Mouse (Mus musculus): Measurements from ENCODE around the gene Gab2.

Gene Gab2

DNA sequence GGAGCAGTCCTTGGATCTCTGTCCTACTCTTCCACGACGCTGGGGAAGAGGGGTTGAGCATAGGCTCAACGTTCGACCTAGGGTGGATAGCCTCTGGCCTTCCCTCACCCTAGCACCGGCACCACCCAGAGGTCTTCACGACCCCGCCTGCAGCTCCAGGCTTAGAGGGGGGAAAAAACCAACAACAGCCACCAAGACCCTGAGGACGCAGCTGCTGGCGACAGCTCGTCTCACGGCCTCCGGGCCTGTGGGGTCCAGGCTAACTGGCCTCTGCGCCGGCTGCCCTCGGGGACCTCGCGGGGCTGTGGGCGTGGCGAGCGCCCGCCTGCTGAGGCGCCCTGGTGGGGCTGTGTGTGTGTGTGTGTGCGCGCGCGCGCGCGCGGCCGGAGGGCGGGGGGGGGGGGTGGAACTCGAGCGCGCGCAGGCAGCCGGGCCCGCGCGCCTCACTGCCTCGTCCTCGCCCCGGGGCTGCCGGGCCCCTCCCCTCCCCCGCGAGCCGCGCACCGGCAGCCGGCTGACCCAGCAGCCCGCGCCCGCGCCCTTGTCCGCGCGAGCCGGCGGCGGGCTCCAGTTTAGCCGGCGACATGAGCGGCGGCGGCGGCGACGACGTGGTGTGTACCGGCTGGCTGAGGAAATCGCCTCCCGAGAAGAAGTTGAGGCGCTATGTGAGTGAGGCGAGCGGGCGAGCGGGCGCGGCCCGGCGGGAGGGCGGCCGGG is at the start of gene Gab2:
Gene Gab2 (plus strand): TSS at position 345 of the 717 bp plus-strand sequence.
- DNase-seq (ENCODE audit: low spot score) = peak; percentile 72

DNA sequence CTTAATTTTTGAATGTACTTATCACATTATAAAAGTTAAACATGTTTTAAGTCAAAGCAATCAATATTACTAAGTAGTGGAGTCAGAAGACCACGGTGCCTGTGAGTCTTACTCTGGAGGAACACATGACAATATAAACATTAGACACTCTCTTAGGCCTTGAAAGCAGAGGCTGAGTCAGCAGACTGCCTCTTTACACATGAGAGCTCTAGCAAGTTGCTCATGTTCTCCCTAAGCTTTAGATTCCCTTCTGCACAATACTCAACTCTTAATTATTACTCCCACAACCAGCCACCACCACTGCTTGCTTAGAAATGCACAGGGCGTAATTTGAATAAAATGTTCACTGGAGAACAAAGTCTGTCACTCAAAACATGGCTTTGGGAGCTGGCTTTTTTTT is 49.0 kb upstream of the Gab2 start:
- no peak for DNase-seq (ENCODE audit: low spot score)

DNA sequence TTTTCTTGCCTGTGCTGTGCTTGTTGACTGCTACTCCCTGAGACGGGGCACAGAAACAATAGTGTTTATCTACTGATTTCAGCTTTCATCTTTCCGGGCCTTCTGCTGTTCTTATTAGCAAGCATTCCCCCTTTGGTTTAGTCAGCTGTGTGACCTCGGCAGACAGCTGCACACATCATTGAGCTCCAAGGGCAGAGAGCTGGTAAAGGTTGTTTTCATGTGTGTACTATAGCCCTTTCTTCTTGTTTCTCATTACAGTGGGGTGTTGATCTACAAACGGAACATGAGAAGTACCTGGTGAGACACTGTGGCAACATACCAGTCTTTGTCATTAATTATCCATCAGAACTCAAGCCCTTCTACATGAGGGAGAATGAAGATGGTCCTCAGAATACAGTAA is 41.7 kb upstream of the Gab2 start:
- peak; percentile 16 for DNase-seq (ENCODE audit: low spot score)

DNA sequence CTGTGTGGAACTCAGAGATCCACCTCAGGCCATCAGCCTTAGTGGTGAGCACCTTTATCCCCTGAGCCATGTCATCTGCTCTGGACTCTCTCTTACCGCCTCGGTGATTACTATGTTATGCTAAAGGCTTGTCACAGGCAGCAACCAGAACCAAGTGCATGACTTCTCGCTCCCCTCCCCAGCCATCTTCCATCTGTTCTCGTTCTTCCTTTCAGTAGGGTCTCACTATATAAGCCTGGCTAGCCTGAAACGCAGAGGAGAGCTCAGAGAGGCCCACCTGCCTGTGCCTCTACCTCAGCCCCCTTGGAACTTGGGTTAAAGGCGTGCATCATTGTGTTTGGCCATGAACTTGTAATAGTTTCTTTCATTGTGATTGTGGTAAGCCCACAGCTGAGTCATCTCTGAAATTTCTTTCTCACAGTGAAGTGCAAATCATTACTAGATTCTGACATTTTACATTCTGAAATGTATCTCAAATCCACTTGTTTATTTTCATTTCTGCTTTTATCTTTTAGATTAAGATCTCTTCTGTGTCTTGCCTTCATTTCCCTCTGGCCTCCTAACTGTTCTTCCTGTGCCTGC is 39.4 kb upstream of the Gab2 start:
- DNase-seq (ENCODE audit: low spot score) = no peak

DNA sequence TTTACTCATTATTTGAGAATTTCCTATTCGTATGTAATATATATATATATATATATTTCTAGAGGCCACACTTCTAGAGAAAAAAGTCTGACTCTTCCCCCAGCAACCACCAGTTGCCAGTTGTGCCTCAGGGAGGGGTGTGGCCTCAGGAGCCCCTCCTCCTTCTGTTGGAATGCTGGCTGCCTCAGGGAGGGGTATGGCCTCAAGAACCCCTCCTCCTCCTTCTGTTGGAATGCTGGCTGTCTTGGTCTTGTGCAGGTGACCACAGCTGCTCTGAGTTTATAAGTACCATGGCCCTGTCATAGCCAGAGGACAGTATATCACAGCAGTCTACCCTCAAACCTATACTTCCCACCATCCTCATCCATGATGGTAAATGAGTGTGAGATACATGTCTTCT is 38.4 kb upstream of the Gab2 start:
- peak; percentile 11 for DNase-seq (ENCODE audit: low spot score)

DNA sequence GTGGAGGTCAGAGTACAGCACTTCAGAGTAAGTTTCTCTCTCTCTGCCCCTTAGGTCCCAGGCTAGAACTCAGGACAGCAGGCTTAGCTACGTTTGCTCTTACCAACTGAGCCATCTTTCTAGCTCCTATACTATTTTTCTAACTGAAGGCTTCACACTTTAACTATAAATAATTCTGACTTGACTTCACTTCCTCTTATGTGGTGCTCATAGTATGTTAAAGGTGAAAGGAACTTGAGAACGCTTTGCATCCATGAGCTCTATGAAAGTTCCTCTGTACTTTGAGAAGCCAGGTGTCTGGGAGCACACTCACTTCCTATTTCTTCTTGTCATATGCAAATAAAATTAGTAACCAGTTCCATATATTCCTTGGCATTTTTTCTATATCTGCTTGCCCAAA is 20.4 kb upstream of the Gab2 start:
- DNase-seq (ENCODE audit: low spot score) = no peak

DNA sequence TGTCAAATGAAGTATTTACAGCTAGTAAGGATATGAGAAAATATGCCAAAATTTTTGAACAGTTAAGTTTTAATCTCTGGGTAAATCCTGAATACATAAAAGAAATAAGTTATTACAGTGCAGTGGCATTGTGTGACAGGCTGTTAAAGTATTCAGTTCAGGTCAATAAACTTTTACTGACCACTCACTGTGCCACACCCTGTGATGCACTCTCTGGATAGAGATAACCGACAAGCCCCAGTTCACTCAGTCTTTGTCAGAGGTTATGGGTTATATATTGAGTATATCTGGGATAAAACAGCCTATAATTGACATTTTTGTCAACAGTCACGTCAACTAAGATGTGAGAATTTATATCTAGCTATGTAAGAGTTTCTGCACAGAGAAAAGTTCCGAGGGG is 9.9 kb upstream of the Gab2 start:
- no peak for DNase-seq (ENCODE audit: low spot score)

DNA sequence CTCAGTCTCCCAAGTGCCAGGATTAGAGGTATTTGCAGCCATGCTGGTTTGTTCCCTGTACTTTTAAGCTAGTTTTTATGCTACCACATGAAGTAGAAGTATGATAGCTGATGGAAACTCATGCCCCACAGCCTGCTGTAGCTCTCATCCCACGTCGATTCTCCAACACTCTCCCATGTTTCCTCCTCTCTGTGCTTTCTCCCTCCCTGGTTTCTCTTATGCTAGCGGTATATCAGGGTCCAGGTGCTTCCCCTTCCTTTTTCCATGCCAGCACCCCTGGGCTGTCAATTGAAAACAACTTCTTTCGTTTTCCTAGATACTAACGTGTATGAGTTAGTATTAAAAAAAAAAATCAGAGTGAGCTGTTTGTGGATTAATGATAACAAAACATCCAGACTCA is 9.3 kb upstream of the Gab2 start:
- no peak for DNase-seq (ENCODE audit: low spot score)

DNA sequence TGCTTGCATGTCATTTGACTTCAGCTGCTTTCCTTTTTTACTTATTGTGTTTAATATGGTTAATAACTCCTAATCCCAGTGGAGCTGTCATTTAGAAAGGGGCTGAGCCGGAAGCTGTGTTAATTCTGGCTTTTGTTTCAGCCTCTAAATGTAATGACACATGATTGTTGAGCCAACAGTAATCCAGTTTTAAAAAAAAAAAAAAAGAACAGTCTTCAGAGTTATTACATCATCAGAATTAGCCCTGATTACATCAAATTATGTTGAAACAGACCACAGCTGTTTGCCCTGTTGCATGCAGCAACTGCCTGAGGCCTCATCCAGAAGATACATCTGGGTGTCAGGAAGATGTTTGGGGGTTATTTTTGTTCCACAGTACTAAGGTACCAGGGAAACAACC is 6.4 kb upstream of the Gab2 start:
- no peak for DNase-seq (ENCODE audit: low spot score)

DNA sequence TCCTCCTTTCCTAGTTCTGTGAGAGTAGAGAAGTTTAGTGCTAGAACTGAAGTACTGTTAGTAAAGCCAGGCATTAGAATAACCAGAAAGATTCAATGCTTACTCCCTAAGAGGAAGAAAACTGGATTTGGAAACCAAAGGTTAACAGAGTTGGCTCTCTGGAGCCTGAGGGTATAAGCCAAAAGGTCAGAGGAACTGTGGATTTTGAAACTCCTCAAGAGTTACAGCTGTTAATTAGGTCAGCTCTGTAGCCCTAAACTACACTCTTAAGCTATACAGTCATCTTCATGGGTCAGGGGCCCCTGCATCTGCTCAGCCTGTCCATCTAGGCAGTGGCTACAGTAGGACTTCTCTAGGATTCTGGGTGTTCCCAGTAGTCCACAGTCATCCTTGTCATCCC is 4.4 kb upstream of the Gab2 start:
- DNase-seq (ENCODE audit: low spot score) = no peak

DNA sequence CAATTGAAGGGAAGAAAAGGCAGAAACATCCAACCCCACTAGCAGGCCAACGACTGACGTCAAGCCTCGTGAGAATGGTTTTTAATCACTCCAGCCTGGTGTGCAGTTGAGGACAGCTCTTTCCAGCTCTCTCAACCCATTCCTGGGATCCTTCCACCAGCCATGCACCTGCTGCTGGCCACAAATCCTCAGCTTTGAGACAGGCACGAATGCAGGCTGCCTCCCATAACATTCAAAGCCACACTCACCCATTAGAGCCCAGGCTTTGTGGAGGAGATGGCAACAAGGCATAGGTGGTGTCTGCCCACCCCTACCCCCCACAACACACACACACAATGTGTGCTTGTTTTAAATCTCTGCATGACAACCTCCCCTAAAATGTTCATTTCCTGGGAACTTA is 2.7 kb upstream of the Gab2 start:
- DNase-seq (ENCODE audit: low spot score) = no peak

DNA sequence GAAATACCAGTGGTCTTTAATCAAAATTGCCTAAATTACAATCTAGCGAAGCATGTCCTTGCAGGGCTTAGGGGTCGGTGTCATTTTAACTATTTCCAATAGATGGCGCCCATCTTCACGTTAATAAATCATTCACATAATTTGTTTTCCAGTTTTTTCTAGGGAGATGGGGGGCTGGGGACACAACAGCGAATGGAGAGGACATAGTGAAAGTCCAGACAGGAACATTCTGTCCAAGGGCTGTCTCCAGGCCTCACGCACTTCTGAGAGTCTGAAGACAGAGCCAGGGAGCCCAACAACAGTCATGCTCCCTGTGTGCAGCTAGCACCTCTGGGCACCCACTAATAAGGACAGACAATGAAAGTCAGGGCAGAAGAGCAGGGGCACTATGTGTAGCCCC is 2.2 kb upstream of the Gab2 start:
- DNase-seq (ENCODE audit: low spot score) = peak; percentile 58

DNA sequence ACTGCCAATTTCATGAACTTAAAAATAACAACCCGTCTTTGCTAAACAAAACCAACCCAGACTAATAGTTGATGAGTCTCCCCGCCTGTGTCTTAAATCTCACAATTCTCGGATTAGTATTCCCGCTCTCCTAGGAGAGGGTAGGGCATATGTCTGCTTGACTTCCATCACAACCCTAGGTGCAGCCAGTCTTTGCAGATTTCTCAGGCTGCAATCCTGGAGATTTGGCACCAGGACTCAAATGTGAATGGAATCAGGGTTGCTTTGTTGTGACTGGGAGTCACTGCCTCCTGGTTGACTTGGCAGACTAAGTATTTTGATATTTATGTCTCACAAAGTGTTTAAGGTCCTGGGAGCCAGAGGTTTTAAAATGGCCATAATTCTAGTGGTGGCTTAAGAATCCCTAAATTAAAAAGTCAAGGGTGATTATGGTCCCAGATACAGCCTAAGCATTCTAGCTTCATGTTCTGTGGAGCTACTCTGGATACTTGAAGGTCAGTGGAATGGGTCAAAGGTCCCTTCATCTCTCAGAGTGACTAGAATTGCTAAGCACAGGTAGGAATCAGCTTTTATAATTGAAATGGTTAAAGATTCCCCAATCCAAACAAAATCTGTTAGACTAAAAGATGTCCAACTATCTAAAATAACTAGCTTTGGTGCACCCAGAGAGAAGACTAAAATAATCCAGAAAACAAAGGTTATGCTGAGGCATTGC is 1.6 kb upstream of the Gab2 start:
- no peak for DNase-seq (ENCODE audit: low spot score)

DNA sequence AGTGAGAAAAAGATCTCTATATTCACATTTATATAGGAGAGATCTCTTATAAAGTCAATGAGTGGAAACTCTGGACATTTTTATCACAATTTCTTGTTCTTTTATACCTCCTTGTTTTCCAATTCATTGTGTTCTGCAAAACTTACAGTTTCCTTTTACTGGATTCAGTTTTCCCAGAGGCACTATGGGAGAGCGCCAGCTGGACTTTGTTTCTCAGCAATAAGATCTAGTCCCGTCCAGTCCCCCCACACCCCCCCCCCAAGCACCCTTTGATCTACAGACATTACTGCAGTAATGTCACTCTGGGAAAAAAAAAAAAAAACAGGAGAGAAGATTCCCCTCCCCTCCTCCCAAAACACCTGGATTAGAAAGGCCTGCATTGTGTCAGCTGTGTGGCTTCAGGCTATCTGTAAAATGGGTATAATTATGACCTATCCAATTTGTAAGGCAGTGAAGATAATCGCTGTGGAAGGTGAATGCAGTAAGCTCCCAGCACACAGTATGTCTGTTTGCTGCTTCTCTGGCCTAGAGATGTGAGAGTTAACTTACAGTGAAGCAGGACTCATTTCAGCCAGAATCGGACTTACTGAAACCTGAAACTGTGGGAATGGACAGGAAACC is 655 bp upstream of the Gab2 start:
- DNase-seq (ENCODE audit: low spot score) = no peak

DNA sequence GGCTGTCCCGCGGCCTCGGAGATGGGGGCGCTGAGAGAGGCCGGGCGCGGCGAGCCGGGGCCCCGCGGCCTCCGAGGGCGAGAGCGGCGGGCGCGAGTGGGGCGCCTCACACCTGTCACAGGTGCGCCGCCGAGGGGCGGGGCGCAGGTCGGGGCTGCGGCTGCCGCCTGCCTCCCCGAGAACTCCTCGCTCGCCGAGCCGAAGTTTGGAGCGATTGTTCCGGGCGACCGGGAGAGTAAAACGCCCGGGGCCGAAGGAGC is 503 bp downstream of the Gab2 start:
- no peak for DNase-seq (ENCODE audit: low spot score)

DNA sequence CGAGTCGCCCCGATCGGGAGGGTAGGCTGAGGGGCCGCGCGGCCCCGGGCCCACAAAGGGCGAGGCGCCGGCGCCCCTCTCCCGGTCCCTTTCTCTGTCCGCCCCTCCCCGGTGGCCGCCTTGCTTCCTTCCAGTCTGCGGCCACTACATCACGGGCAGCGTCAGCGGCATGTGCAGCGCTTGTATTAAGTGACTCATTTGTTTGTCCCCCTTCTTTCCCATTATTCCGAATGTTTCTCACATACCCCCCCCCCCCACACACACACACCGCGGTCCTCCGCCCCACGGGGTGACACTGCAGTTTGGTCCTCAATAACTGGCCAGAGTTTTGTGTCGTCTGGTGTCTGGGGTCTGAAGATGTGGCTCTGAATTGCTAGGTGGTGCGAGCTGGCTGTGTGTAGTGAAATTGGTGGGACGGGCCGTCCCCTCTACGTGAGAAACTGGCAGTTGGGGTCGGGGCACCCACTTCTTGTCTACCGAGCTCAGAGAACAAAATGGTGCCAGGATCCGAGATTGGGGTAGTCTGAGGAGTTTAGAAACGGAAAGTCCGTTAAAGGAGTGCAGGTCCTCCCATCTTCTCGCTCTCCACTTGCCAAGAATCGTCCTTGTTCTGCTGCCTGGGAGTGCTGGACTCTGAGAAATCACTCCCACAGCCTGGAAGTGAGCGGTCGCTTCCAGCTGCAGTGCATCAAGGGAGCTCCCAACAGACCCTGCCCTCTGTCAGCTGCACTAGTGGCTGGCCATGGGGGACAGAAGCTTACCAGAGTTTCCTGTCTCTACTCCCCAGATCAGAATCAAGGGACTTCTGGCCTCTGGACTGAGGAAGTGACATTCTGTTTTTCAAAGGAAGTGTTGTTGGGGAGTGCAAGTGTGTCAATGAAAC is 1.1 kb downstream of the Gab2 start:
- peak; percentile 74 for DNase-seq (ENCODE audit: low spot score)

DNA sequence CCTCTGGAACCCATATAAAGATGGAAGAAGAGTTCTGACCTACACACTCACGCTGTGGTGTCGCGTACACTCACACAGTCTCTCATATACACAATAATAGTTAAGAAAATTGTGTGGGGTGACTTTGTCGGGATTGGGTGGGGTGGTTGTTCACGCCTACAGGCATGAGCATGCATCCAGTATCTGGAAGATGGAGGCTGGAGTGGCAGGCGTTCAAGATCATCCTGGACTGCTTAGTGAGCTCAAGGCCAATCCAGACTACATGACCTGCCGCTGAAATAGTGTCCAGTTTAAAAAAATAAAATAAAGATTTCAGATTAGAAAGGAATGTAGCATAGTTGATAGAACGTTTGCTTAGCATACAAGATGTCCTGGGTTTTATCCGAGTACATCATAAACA is 2.2 kb downstream of the Gab2 start:
- DNase-seq (ENCODE audit: low spot score) = no peak

DNA sequence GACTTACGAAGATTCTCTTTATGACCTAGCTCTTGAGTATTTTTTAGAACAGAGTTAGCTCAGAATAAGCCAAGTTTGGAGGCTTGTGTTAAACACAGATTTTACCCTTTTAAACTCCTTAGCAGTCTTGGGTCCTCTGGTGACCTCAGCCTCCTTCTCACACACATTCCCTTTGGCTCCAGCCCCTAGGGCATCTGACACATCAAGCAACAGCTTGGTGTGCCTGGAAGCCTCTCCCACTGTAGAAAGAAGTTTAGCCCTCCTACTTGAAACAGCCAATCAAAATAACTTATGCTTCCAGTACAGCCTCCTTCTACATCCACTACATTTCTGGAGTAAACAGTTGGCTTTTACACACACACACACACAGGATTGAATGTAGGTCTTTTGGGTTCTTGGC is 2.8 kb downstream of the Gab2 start:
- DNase-seq (ENCODE audit: low spot score) = no peak

DNA sequence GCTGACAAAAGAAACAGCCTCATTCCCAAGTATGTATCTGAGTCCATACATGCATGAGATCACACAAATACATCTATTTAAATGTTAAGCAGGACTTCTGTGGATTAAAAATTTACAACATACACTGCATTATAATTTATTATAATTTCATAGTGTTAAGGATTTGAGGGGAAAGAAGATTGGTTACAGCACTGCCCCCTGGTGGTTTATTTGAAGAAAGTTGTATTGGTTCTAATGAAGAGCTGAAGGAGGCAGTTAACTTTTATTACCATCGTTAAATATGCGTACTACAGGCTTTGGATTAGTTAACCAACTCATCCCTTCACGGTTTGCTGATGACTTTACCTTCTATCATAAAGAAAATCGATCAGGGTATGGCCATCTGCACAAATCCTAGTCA is 3.9 kb downstream of the Gab2 start:
- peak; percentile 36 for DNase-seq (ENCODE audit: low spot score)

DNA sequence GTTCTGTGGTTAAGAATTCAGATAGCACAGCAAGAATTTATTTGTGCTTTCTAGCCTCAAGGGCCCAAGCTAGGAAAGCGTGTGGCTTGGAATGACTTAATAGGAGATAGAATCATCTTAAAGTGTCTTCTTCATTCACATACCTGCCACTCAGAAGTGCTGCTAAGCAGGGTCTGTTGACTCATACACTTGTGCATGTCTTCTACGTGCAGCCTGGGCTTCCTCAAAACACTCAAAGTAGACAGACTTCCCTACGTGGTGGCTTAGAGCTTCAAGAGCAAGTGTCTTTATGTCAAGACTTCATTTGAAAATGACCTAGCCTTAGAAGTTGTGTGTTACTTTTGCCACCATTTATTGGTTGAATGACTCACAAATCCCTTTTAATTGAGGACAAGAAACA is 12.9 kb downstream of the Gab2 start:
- no peak for DNase-seq (ENCODE audit: low spot score)

DNA sequence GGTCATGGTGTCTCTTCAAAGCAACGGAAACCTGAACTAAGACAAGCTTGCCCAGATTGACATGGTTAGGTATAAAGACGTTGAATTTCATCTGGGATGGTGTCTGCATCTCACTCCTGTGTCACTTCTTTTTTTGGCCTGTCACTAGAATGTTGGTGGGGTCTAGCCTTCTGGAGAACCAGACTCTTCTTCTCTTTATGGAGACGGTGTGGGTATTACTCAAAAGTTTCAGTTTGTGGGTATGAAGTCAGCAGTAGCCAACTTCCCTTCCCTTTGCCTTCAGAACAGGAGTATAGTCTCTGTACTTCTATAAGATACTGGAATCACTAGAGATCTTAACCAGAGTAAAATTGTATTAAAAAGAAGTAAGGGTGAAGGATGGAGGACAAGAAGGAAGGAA is 26.7 kb downstream of the Gab2 start:
- no peak for DNase-seq (ENCODE audit: low spot score)

DNA sequence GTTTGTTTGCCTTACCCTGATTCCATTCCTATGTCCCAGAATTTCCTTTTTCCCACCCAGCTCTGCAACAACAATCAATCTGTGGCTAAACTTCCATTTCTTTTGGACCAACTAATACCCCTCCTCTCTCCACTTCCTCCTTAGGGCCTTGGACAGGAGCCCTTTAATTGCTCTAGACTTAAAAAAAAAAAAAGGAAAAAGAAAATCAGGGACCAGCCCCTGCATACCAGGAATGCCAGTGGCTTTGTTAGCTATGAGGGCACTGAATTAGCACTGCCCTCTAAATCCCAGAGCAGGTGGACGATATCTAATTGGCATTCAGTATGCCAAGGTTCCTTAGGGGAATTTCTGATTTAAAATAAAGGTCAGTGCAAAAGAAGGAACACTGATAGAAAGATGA is 47.6 kb downstream of the Gab2 start:
- DNase-seq (ENCODE audit: low spot score) = no peak

Measured in embryo, embryonic 10 days (tissue).